Mouse (Mus musculus): ENCODE results near the gene Fam53a.

Gene Fam53a

DNA sequence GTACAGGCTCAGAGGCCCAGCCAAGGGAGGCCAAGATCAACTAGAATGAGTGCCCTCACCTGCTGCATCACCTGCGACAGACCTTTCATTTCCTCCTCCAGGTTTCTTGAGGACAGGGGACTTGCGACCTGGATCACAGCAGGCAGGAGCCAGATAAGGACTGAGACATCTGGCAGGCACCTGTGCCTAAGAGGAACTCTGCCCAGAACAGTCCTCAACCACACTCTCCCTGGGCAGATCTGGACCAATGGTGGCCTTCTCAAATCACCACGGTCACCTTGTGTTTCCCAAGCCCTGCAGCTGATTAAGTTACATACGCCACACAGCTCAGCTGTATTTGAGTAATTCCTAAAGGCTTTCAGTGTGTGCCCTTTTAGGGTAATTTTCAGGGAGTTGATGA lies 1.2 kb upstream of the Fam53a start:
- DNase-seq (ENCODE audit: low spot score): no peak

GRCm38 (mm10) chr5:33630061-33630460 lies 626 bp upstream of the Fam53a start:
- DNase-seq (ENCODE audit: low spot score): peak; percentile 27

- peak; percentile 52 for DNase-seq (ENCODE audit: low spot score)
These were observed 575 bp downstream of the Fam53a start for GRCm38 (mm10) chr5:33628820-33629300.

GRCm38 (mm10) chr5:33627968-33628367 lies 1.5 kb downstream of the Fam53a start:
- DNase-seq (ENCODE audit: low spot score): no peak

DNA sequence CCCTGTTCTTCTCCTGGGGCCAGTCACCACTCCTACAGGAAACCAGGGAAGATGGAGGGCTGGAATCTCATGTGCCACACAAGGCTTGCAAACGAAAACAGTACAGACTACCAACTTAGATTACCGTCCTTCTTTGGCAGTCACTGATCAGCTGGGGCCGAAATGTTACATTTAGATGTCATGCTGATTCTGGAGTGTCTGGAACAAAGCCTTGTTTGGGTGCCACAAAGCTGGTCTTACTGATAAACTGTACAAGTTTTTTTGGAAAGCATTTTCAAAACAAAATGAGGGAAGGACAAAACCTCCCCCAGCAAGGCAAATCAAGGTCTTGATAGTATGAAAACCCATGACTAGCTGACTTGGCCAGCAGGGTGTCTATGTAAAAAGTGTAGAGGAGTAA lies 5.7 kb downstream of the Fam53a start:
- DNase-seq (ENCODE audit: low spot score): no peak

- no peak for DNase-seq (ENCODE audit: low spot score)
These were observed 6.8 kb downstream of the Fam53a start for GRCm38 (mm10) chr5:33622671-33623070.

DNA sequence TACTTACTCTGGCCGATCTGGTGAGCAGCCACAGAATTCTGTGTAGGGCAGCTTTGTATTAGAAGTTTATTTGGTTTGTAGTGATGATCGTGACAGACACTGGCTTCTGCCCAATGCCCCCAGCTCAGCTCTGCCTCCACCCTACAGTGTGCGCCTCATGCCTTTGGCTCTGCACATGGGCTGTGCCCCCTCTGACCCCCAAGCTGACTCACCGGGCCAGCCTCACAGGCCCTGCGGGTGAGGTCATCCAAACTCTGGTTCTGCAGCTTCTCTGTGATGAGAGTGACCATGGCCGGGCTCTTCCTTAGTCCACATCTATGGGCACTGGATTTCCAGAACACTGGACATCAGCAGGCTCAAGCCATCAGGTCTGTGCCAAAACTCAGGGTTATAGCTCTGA lies 15.0 kb downstream of the Fam53a start:
- no peak for DNase-seq (ENCODE audit: low spot score)

GRCm38 (mm10) chr5:33611795-33612194 lies 17.6 kb downstream of the Fam53a start:
- DNase-seq (ENCODE audit: low spot score): no peak

DNA sequence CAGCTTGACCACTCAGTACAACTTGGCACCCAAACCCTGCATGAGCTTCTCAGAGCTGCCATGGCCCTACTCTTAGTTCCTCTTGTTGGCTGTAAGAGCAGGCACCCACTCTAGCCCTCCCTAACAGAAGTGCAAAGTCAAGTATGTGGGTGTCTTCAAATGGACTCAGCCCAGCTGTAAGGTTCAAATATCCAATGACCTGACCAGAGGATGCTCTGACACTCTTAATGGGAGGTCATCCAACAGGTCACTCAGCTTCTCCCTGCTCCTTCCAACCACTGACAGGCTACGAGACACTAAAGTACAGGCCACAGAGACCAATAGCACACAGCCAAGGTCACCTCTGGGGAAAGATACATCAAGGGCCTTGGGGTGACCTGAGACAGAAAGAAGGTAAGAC lies 20.2 kb downstream of the Fam53a start:
- no peak for DNase-seq (ENCODE audit: low spot score)

DNA sequence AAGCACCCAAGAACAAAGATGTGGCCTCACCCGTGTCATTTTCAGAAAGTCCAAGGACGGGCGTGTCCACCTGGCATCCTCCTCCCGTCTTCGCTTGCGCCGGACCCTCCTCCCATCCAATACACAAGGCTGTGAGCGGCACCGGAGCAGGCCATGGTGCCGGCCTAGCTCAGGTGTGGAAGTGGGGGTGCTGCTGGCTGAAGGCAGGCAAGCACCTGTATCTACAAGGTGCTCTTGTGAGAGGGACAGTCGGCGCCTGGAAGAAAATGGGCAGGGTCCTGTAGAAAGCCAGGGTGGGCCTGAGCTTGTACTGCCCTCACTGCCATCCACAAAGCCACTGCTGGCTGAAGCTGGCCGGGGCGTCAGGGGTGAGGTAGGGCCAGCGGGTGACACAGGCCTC lies 22.0 kb downstream of the Fam53a start:
- DNase-seq (ENCODE audit: low spot score): no peak

DNA sequence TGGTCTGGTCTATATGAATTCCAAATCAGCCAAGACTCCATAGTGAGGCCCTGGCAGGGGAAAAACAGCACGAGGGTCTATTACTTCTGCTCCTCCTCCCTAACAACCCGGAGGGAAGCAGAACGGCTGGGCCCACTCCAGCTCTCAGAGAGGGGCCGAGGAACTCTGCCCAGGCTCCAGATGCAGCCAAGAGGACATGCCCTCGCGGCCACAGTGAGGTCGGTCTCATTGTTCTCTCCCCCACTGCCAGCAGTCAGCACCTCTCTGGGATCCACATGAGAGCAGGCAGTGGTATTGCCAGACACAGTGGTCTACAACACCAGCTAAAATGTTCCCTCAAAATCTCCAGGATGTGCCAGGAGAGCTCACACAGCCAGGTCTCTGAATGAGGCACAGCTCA lies 22.8 kb downstream of the Fam53a start:
- DNase-seq (ENCODE audit: low spot score): no peak

- DNase-seq (ENCODE audit: low spot score): no peak
These were observed 24.1 kb downstream of the Fam53a start for GRCm38 (mm10) chr5:33605314-33605713.

DNA sequence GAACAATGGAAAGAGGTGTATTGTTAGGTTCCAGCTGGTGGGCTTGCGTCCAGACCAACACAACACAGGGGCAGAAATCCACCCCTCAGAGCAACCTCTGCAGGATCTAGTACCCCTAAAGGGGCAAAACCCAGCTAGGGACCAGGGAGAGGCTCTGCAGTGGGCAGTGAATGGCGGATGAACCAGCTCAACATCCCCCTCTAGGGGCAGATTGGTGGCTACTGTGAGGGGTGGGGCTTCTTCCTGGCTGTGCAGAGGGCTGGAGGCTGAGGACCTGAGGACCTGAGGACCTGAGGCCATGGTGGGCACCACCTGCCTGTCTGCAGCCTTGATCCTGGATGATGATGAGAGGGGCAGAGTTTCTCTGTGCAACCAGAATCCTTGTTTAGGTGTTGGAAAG lies 35.8 kb downstream of the Fam53a start:
- DNase-seq (ENCODE audit: low spot score): no peak

DNA sequence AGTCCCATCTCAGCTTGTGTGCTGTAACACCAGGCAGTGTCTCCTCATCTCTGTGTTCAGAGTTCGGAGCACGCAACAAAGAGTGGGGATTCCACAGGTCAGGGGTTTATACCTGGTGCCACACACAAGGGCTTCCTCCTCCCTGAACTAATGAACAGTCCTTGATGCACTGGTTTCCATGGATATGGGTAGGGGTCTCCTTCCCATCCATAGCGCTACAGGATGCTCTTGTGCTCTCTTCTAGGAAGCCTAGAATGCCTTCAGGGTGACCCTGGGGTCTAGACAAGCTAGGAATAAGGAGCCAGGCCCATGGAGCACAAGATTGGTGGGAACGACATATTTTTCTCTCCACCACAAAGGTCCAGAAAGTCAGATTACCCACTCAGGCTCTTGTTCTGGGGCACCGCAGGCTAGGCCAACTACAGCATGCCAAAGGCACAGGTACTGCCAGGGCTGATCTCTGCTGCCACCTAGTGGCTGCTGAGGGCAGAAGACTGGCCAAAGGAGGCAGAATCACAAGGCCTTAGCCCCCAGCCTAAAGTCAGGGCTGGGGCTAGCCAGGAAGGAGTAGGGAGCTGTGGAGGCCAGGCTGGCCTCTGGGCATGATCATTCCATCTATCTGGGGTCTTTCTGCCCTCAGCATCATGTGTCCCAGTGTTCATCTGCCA lies 40.1 kb downstream of the Fam53a start:
- peak; percentile 73 for DNase-seq (ENCODE audit: low spot score)

- no peak for DNase-seq (ENCODE audit: low spot score)
These were observed 41.4 kb downstream of the Fam53a start for GRCm38 (mm10) chr5:33588066-33588465.

DNA sequence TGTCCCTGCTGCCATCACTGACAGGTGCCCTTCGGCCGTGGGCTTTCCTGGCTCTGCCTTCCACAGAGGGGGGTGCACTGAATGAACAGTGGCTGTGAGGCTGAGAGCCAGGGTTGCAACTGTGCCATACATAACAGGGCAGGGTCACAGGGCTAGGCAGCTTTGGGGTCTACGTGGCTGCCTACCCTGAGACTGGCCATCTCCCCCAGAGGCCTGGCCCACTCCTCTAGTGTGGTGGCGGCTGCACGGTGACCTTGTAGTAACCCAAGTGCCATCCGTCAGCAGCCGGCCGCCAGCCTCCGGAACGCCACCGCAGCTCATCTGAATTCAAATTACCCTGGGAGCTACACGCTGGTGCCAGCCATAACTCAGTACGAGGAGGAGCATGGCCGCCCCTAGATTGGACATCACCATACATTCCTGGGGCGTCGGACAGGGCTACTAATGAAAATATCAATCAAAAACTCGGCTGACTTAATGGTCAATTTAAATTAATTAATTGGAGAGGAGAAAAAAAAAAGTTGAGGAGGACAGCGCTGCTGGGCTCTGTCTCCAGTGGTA lies 41.9 kb downstream of the Fam53a start:
- no peak for DNase-seq (ENCODE audit: low spot score)

- no peak for DNase-seq (ENCODE audit: low spot score)
These were observed 49.1 kb downstream of the Fam53a start for GRCm38 (mm10) chr5:33580336-33580735.

DNA sequence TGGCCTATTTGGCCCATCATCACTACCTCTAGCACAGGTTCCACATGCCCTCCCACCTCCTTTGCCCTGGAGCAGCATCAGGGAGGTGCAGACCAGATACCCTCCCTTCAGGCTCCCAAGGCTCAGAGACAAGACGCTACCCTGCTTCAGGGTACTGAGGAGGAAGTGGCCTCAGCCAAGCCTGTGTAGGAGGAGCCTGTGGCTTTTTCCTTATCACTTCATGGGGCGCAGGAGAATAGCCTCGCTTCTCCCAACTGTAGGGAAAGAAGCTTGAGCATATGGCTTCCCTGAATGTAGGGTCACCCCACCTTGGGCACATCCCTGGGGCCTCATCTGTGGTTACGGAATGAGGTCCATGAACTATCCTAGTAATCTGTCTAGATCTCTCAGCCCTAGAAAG lies 55.2 kb downstream of the Fam53a start:
- no peak for DNase-seq (ENCODE audit: low spot score)

GRCm38 (mm10) chr5:33565886-33566285 lies 63.5 kb downstream of the Fam53a start:
- DNase-seq (ENCODE audit: low spot score): no peak

- no peak for DNase-seq (ENCODE audit: low spot score)
These were observed 73.0 kb downstream of the Fam53a start for GRCm38 (mm10) chr5:33556277-33556995.
